Mouse (Mus musculus) ES-E14 (cell line): ENCODE measurements at regions not wholly inside any gene's neighbourhood (a gene's known extent, or its start where the extent isn't known, plus 50 kb on each side); places are given as distances from the start of the nearest gene placed in this dataset.

ENCODE experiments used
- DNase-seq: peaks from one replicate; pipeline ENCODE4 v3.0.0-alpha.2; 2013; ENCODE audit warnings: low read depth, low spot score
- H3K27ac ChIP-seq: 2 replicates; pipeline ENCODE4 v1.5.1; 2012; ENCODE audit warnings: low read depth, mild to moderate bottlenecking, low read length, moderate library complexity, mixed read lengths; ENCODE audit not compliant: poor library complexity, insufficient read depth, severe bottlenecking
- H3K36me3 ChIP-seq: 2 replicates; pipeline ENCODE4 v1.6.1; 2012; ENCODE audit warnings: mild to moderate bottlenecking, low read length, moderate library complexity, mixed read lengths; ENCODE audit not compliant: control insufficient read depth, poor library complexity, insufficient read depth, severe bottlenecking
- H3K4me1 ChIP-seq, 2 experiments: fragments of 150-350 bp in 1 of 2; sonication (generic) in 1 of 2; 2 replicates each; pipeline ENCODE4 v1.6.1; 2012; ENCODE audit warnings: low read length in 2 of 2, mild to moderate bottlenecking in 1 of 2, mixed read lengths in 1 of 2; ENCODE audit not compliant: control insufficient read depth in 2 of 2, insufficient read depth in 2 of 2, poor library complexity in 1 of 2
- H3K4me3 ChIP-seq, 2 experiments: fragments of 150-350 bp in 1 of 2; sonication (generic) in 1 of 2; 2 replicates each; pipeline ENCODE4 v1.5.1; 2012; ENCODE audit warnings: low read length in 2 of 2, low read depth in 1 of 2, mild to moderate bottlenecking in 1 of 2, mixed read lengths in 1 of 2; ENCODE audit not compliant: insufficient read depth in 1 of 2, poor library complexity in 1 of 2, severe bottlenecking in 1 of 2
- H3K9ac ChIP-seq: 2 replicates; pipeline ENCODE4 v1.6.1; 2012; ENCODE audit warnings: low read depth, mild to moderate bottlenecking, low read length, mixed read lengths; ENCODE audit not compliant: poor library complexity, insufficient read depth, severe bottlenecking
- H3K9me3 ChIP-seq: fragments of 150-350 bp; sonication (generic); 2 replicates; pipeline ENCODE4 v1.6.1; 2012; ENCODE audit warnings: low read depth, mild to moderate bottlenecking, low read length; ENCODE audit not compliant: control insufficient read depth, insufficient read depth
- CHD2 ChIP-seq: IDR thresholded peaks from 2 replicates; pipeline ENCODE4 v1.6.1; 2014; ENCODE audit warnings: mild to moderate bottlenecking, low read depth, low read length, inconsistent platforms
- HCFC1 ChIP-seq: IDR thresholded peaks from 2 replicates; pipeline ENCODE4 v1.6.1; 2012; ENCODE audit warnings: low read length, inconsistent platforms, borderline replicate concordance; ENCODE audit not compliant: insufficient read depth
- MAFK ChIP-seq: IDR thresholded peaks from 2 replicates; pipeline ENCODE4 v1.6.1; 2014; ENCODE audit warnings: mild to moderate bottlenecking, low read depth, low read length, inconsistent platforms; ENCODE audit not compliant: insufficient read depth
- ZC3H11A ChIP-seq: IDR thresholded peaks from 2 replicates; pipeline ENCODE4 v1.6.1; 2012; ENCODE audit warnings: low read depth, mild to moderate bottlenecking, inconsistent platforms, low read length, borderline replicate concordance
- ZNF384 ChIP-seq: IDR thresholded peaks from 2 replicates; pipeline ENCODE4 v1.6.1; 2012; ENCODE audit warnings: low read depth, low read length, inconsistent platforms
- in situ Hi-C, 2 experiments: fragments of 600-800 bp; cut with MboI; formaldehyde crosslinking; loops; one replicate each; pipeline ENCODE4 v1.15.1; 2025; ENCODE audit warnings: low sequenced_read_pairs in 2 of 2, inconsistent platforms in 1 of 2; ENCODE audit not compliant: unreplicated experiment in 2 of 2

GRCm38 (mm10) chr6:116986266-116987000, 181.9 kb upstream of the Cxcl12 start:
- no peak overlapping the region for H3K27ac ChIP-seq
- TF ChIP-seq ZC3H11A (no peak), HCFC1 (no peak)
- H3K9me3 ChIP-seq = no peaks in the 10 kb centered on the region
- 0 out of 4 replicates have a peak, but pooled peaks cover 0 to 2% of the 10 kb centered on the region in 2 experiments for H3K4me1 ChIP-seq
- H3K9ac ChIP-seq = no peak overlapping the region
- no peak overlapping the region for H3K4me3 ChIP-seq
- in situ Hi-C loops = no loop called here
- no peak for DNase-seq
- no peaks in the 10 kb centered on the region for H3K36me3 ChIP-seq

GRCm38 (mm10) chr6:116987243-116987642, 181.1 kb upstream of the Cxcl12 start:
- TF ChIP-seq CHD2 (no peak), MAFK (no peak), ZC3H11A (no peak), ZNF384 (no peak), HCFC1 (no peak)
- in situ Hi-C loops = no loop called here

GRCm38 (mm10) chr6:116998948-116999682, 169.2 kb upstream of the Cxcl12 start:
- no peak for DNase-seq
- H3K4me1 ChIP-seq = no peaks in the 10 kb centered on the region
- no peaks in the 10 kb centered on the region for H3K9me3 ChIP-seq
- no peak overlapping the region for H3K9ac ChIP-seq
- in situ Hi-C loops = no loop called here
- no peak overlapping the region for H3K4me3 ChIP-seq
- H3K36me3 ChIP-seq = no peaks in the 10 kb centered on the region
- TF ChIP-seq MAFK = no peak
- TF ChIP-seq CHD2 = no peak
- TF ChIP-seq HCFC1 = no peak
- TF ChIP-seq ZC3H11A = no peak
- no peak overlapping the region for H3K27ac ChIP-seq

More at GRCm38 (mm10) chr6:116987243-116987642, 181.1 kb upstream of the Cxcl12 start:
- Histone ChIP-seq H3K4me3 (no peak overlapping the region), H3K36me3 (no peaks in the 10 kb centered on the region), H3K4me1 (0 out of 4 replicates have a peak, but pooled peaks cover 0 to 2% of the 10 kb centered on the region in 2 experiments), H3K27ac (no peak overlapping the region), H3K9me3 (no peaks in the 10 kb centered on the region), H3K9ac (no peak overlapping the region)
- DNase-seq = no peak

- in situ Hi-C loops = no loop called here
- Histone ChIP-seq H3K36me3 (no peaks in the 10 kb centered on the region), H3K4me1 (no peaks in the 10 kb centered on the region), H3K27ac (no peak overlapping the region), H3K9ac (no peak overlapping the region), H3K9me3 (no peaks in the 10 kb centered on the region), H3K4me3 (no peak overlapping the region)
- DNase-seq = no peak
- TF ChIP-seq ZNF384 (no peak), MAFK (no peak), HCFC1 (no peak), ZC3H11A (no peak), CHD2 (no peak)
These were observed 168.4 kb upstream of the Cxcl12 start for GRCm38 (mm10) chr6:116999940-117000339.
